Mouse (Mus musculus): ENCODE data around the gene Nsmce4a. TPM values are rescaled to one million over a fixed set of nuclear protein-coding genes. Genes with fewer than 3 reads are reported as not detected.

Nsmce4a gene
- total RNA-seq, 2 experiments from 2014 or later = 36.0 to 38.0 TPM

DNA sequence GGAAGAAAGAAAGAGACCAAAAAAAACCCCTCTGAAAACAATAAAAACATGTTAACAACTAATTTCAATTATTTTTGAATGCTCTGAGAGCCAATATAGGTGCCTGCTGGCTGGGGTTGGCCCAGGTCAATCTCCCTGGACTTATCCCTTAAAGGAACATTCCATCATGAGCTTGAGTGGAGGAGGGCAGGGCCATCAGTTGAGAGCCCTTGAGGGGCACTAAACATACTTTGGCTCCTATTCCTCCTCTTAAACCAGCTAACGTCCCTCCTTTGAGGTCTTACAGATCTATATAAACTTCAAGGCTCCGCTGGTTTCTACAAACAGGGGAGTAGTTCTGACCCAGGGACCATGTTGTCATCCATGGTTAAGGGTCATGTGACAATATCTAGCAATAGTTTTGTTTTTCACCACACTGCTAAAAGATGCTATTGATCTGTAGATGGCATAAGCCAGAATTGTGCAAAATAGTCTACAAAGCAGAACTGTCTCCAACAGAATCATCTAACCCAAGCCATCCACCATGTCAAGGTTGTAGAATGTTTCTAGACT, 13.7 kb upstream of the Nsmce4a start:
- no peak for DNase-seq (ENCODE audit: low spot score in 2 of 2)
- intact Hi-C loops (cut with DNase I) = no loop called here

DNA sequence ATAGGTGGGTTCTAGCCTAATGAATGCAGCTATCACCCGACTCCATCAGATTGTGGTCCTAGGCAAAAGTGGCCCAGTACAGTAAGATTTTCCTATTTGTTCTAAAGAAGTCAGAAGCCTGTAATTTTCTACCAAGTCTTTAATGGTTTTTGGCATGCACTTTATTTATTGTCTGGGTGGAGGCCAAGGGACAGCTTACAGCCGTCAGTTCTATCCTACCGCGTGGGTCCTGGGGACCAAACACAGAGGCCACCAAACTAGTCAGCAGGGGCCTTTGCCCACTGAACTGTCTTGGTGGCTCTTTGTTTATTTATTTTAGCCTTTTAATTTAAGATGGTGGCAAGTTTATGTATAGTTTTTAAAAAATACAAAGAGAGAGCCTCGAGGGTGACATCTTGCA, 5.7 kb upstream of the Nsmce4a start:
- intact Hi-C loops (cut with DNase I) = no loop called here

DNA sequence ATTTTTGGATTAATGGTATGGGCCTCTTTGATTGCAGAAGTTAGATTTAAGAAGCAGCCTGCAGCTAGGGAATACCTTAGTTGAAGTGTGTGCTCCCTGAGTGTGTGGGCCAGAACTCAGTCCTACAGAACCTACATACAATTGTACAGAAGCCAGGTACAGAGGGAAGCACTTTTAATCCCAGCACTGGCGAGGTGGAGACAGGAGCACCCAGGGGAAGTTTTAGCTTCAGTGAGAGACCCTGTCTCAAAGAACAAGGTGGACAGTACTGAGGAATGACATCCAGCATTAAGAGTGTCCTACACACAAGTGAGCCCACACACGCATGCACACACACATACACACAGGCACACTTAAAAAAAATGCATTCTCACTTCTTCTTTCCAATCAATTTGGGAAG, 5.1 kb upstream of the Nsmce4a start:
- no peak for DNase-seq (ENCODE audit: low spot score in 2 of 2)
- intact Hi-C loops (cut with DNase I) = no loop called here

More for the DNA sequence above, 5.7 kb upstream of the Nsmce4a start:
- no peak for DNase-seq (ENCODE audit: low spot score in 2 of 2)

DNA sequence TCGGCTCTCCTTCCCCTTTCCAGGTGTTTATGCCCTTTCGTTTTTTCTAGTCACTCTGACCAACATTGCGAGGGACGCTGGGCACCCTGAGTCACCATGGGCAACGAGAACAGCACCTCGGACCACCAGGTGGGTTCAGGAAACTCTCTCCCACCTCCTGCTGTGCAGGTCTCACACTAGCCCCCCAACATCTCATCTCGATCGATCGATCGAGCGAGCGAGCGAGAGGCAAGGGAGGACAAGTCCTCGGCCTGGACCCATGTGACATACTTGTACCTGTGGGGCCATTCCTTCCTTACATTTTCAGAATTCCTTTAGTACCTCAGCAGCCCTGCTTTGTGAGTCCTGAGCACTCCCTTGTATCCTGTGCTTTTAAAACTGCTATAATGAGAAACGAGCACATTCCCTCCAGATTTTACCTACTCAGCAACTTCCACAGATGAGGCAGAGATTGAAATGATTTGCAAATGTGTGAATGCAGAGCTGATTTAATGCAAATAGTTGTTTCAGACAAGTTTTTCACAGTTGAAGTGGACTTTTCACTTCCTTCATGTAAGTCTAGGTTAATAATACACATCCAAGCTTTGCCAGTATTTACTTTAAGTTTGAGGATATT, 4.6 kb upstream of the Nsmce4a start, which contains the start of gene Tacc2:
Gene Tacc2 (plus strand): TSS at position 51 of the 616 bp plus-strand sequence.
- intact Hi-C loops (cut with DNase I) = no loop called here
- no peak for DNase-seq (ENCODE audit: low spot score in 2 of 2)

DNA sequence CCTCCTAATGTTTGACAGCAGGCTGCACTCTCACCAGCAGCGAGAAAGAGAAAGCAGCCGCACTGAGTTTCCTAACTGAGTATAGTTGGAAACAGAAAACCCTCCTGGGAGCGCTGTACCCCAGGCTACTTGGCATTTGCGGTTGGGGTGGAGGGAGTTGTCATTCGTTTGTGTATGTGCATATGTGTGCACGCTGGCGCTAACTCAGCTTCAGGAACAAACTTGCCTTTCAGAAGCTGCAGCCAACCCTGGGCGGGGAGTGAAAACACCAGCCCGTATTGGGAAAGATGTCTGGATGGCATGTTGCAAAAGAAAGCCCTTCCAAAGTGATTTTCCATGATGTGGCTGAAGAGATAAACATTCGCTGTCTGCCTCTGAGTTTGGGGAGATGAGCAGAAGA, 4.1 kb upstream of the Nsmce4a start:
- intact Hi-C loops (cut with DNase I) = no loop called here
- peak in 1 of 2 experiments; percentile 18 for DNase-seq (ENCODE audit: low spot score in 2 of 2)

DNA sequence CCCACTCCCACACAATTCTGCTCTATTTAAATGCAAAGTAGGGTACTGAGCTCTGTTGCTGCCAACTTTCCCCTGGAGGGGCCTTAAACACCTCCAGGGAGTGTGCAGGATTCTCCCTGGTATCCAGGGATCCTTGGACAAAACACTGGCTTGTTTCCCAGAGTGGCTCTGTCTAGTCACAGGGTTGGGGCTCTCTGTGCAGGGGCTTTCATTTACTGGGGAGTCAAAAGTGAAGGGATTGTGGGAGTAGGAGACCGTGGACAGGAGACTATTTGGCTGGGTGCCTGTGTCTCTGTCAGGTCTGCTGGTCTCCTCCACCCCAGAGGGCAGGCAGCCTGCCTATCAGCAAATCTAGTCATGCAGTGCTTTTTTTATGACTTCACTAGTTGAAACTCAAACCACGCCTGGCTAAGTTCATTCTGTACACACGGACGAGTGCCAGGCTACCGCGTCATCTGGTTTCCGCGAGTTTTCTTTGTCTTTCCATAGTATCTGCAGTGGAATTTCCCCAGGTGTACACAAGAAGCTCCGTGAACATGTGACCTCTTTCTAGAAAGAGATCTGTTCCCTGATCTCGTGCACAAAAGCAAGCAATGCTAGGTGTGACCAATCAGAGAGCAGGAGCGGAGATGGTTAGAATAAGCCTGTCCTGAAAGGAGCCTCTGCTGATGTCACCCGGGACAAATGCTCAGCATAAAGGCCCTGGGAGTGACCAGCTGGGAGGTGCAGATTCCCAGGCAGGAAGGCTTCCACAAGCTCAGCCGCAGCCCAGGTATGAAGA, 1.5 kb upstream of the Nsmce4a start:
- intact Hi-C loops (cut with DNase I) = no loop called here
- DNase-seq (ENCODE audit: low spot score in 2 of 2) = no peak

DNA sequence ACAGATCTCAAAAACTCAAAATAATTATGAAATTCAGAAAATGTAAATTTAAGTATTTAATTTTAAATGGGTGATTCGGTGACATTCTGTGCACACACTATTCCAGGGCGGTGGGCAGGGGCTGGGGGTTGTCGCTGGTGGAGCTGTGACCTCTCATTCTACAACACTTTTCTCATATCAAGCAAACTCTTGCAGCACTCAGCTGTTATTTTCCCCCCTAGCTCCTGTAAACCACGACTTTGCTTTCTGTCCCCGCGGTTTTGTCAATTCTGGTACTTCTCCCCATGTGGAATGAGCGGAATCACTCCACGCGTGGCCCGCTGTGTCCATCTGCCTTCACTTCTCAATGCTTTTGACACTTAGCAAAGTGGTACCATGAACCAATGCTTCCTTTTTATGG, 828 bp upstream of the Nsmce4a start:
- intact Hi-C loops (cut with DNase I) = no loop called here
- no peak for DNase-seq (ENCODE audit: low spot score in 2 of 2)

DNA sequence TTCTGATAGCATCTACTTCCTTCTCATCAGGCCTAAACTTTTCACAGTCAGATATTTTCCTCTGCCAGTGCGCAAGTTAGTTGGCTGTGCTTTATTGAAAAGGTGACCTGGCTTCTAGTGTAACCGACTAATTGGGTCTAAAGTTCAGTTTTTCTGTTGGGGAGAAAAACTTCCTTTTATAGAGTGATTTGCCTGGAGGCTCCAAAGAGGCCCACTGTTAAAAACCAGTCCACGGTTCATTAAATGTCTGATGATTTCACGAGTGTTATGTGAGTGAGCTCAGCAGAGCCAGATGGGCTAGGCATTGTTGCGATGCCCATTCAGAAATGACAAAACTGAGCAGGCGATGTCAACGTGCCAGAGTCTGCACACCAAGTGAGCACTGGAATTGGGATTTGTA, 2.4 kb downstream of the Nsmce4a start:
- intact Hi-C loops (cut with DNase I) = no loop called here
- no peak for DNase-seq (ENCODE audit: low spot score in 2 of 2)

DNA sequence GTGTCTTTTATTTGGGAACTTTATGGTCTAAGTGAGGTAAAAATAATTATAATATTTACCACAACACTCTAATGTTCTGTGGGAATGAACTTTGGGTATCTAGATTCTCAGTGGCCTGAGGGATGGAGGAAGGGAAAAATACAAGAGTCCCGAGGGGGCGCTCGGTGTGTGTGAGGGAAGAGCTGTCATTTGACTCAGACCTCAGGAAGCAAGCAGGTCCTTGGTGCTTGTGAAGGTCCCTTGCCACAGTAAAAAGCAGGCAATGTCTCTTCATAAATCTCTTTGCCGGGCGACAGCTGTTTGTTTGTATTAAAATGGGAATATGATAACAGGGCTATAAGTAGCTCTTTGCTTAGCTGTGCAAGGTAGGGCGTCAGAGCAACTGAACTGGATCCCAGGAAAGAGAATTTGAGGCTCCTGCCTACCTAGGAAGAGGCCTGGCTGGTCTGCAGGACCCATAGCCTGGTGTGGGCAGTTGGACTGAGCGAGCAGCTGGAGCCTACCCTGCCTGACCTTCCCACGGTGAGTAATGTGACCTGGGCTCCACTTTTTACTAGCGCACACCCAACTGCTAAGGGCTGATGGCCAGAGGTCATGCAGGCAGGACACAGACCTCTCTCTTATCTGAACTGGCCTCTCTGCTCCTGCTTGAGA, 4.0 kb downstream of the Nsmce4a start:
- intact Hi-C loops (cut with DNase I) = no loop called here

DNA sequence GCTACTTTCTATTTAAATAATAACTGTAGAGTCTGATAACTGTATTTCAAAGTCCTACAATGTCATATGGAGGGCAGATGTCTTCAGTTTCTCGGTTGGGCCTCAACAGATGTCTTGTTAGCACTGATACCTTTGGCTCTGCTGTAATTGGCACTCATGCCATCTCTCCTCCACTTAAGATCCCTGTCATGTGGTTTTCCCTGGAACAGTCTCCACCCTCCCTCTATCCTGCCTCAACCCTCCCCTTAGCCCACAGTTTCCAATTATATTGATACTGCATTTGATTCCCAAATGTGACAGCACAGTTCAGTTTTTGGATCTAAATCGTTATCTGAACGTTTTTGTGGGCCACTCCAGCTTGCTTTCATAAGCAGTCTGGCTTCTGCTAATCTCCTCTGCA, 8.3 kb downstream of the Nsmce4a start:
- intact Hi-C loops (cut with DNase I) = no loop called here
- DNase-seq (ENCODE audit: low spot score in 2 of 2) = no peak

More for the DNA sequence above, 4.0 kb downstream of the Nsmce4a start:
- no peak for DNase-seq (ENCODE audit: low spot score in 2 of 2)

DNA sequence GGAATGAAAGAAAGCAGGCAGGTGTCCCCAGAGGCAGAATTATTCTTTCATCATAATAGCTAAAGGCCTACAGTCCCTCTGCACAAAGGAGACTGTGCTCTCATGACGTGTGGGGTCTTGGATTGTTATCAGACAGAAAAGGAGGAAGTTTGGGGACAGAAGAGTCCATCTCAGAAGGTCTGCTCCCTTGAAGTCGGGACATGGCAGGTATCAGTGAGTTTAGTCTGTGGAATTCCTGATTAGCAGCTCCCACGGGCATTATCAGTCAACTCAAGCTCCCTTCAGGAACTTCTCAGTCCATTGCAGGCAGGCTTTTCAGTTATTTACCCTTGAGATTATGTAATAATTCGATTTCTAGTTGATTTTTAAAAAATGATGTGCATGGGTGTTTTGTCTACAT, 9.0 kb downstream of the Nsmce4a start:
- no peak for DNase-seq (ENCODE audit: low spot score in 2 of 2)
- intact Hi-C loops (cut with DNase I) = no loop called here

DNA sequence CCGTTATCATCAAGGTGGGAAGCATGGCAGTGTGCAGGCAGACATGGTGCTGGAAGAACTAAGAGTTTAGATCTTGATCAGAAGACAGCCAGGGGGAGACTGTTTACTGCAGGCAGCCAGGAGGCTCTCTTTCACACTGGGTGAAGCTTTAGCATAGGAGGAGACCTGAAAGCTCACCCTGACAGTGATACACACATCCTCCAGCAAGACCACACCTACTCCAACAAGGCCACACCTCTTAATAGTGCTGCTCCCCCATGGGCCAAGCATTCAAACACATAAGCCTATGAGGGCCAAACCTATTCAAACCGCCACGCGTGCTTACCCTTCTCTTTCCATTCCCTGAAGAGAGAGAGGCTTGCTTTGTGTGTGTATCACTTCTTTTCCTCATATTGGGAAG, 9.6 kb downstream of the Nsmce4a start:
- intact Hi-C loops (cut with DNase I) = no loop called here
- DNase-seq (ENCODE audit: low spot score in 2 of 2) = no peak

DNA sequence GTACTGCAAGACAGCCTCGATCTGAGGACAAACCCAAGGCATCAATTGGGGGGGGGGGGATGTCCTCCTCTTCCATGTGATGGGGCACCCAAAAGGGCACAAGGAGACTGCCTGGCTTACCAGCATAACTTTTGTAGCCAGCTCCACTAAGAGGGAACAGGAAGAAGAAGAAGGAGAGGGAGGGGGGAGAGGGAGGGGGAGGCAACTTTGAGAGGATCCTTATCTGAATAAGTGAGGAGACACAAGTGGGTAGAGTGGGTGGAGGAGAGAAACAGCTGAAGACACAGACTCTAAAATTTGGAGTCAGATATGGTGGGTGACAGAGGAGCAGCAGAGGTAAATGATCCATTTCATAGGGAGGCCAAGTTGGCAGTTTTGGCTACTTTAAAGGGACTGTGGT, 12.0 kb downstream of the Nsmce4a start:
- DNase-seq (ENCODE audit: low spot score in 2 of 2) = no peak
- intact Hi-C loops (cut with DNase I) = no loop called here

DNA sequence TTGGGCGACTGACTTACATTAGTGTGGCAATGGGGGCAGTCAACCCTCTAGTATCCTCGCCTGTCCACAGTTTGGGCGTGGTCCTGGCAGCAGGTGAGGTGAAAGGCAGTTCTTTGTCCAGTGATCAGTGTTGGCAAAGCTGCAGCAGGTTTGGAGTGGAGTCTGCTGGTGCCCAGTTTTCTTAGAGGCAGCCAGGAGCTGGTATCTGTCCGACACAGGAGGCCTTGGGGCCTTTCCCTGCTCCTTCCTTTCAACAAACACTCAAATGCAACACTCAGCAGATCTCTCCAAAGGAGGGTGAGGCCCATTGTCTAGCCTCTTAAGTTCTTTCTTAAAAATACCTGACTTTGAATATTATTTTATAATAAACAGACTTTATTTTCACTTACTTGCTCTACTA, 14.3 kb downstream of the Nsmce4a start:
- DNase-seq (ENCODE audit: low spot score in 2 of 2) = no peak
- intact Hi-C loops (cut with DNase I) = no loop called here

DNA sequence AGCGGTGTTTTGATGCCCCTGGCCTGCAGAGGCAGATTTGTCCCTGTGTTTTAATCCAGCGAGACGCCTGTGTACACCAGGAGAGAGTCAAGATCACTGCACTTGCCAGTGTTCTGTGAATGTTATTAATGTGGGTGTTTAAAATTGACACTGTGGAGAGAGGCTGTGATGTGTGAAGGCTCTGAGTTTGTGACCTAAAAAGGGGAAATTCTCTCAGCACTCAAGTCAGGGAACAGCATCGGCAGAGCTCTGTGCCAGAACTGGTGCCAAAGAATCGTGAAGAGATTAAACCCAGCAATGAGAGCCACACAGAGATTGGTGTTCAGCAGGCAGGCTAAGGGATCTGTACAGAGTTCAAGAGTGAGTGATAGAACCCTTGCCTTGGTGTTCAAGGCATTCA, 17.3 kb downstream of the Nsmce4a start:
- intact Hi-C loops (cut with DNase I) = no loop called here
- no peak for DNase-seq (ENCODE audit: low spot score in 2 of 2)

DNA sequence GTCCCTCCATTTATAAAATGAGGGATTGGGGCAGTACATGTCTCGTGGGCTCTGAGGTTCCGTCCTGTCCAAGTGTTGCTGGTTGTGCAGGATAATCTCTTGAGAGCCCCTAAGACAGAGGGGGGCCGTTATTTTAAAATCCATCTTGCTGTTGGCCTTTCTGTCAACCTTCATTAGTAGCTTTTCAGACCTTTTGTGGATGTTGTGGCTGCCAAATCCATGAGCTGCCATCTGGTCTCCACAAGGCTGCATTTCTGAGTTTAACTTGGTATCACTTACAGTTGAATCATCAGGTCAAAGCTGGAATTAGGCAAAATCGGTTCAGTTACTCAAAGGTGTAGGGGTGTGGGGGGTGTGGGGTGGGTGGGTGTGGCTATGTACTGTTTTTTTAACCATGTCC, 19.6 kb downstream of the Nsmce4a start:
- no peak for DNase-seq (ENCODE audit: low spot score in 2 of 2)
- intact Hi-C loops (cut with DNase I) = no loop called here

DNA sequence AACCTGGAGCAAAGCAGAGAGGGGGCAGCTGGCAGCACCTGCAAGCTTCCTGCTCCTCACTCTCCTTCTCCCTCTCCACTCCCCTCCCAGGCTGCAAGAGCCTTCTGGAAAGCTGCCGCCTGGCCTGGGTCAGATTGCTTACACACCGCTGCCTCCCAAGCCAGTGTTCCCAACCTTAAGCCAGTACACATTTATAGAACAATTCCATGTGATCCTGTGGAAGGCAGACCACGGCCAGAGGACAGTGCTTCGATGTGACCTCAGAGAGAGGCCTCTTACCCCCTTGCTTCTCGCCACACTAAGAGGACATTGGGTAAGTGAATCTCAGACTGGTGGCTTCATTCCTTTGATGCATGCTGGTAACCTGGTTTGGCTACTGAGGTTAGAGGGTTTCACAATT, 20.1 kb downstream of the Nsmce4a start:
- intact Hi-C loops (cut with DNase I) = no loop called here
- DNase-seq (ENCODE audit: low spot score in 2 of 2) = no peak

DNA sequence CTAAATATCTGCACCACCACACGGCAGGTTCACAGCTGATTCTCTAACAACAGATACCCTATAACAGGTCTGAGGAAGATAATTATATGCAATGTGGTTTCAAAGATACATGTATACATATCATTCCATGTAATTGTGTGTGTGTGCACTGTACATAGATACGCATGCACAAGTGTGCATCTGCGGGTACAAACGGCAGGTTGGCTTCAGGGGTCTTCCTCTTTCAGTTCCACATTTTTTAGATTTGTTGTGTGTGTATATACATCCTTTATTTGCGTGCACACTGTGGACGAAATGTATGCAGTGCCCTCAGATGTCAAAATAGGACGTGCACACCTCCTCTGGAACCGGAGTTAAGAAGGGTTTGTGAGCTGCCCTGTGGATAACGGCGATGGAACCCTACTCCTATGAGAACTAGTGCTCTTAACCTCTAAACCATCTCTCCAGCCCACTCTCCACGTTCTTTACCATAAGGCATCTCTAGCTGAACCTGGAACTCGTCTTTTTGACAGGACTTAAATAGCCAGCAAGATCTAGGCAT, 25.2 kb downstream of the Nsmce4a start:
- intact Hi-C loops (cut with DNase I) = loop anchor here (5.0 kb wide), 2 partner anchors 55 to 135 kb away; no protein-coding TSS in a partner anchor
- DNase-seq (ENCODE audit: low spot score in 2 of 2) = no peak

DNA sequence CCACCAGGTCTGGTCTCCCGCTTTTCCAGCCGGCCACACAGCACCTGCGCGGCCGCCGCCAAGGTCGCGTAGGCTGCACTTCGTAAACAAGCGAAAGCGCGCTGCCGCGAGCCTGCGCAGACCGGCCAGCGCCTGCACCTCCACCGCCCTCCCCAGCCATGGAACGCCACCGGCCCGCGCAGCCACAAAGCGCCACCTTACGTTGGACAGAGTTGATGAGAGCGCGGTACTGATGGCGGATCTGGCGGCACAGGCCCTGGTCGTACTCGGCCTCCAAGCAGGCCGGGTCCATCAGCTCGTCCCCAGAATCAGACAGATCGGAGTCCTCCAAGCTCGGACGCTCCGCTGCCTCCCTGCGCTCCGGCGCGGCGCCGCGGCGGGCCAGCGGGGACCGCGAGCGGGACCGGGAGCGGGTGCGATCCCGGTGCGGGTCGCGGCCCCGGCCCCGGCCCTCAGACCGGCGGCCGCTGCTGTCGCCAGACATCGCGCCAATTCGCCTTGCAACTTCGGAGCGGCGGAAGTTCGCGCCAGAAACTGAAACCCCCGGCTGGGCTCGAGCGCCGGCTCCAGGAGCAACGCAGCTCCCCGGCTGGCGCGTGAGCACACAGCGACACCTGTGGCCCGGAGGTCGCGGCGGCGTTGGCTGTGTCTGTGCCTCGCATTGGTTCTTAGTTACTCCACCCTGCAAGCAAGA, 26.0 kb downstream of the Nsmce4a start:
- DNase-seq (ENCODE audit: low spot score in 2 of 2) = peak; percentile 90 to 94
- intact Hi-C loops (cut with DNase I) = loop anchor here (1.0 to 5.0 kb wide), 3 partner anchors 28 to 135 kb away; no protein-coding TSS in a partner anchor

DNA sequence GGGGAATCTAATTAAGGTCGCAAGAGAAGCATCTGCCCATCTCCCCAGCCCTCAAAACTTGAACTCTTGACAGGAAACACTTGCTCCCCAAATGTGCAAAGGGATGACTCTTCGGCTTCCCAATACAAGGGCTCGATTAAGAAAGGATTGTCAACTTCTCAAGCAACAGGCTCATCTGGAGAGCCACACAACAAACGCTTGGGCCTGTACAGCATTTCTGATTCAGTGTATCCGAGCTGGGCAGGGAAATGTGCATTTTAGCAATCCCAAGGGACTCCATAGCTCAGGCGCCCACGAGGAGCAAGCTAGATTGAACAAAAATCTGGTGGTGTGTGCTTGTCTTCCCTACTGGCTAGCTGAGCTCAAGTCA, 26.5 kb downstream of the Nsmce4a start:
- intact Hi-C loops (cut with DNase I) = loop anchor here (1.0 to 5.0 kb wide), 3 partner anchors 27 to 136 kb away; no protein-coding TSS in a partner anchor
- DNase-seq (ENCODE audit: low spot score in 2 of 2) = no peak

Data from left cerebral cortex, postnatal 36 days (tissue).